Mouse (Mus musculus): ENCODE measurements at regions not wholly inside any gene's neighbourhood (a gene's known extent, or its start where the extent isn't known, plus 50 kb on each side); places are given as distances from the start of the nearest gene placed in this dataset.

DNA sequence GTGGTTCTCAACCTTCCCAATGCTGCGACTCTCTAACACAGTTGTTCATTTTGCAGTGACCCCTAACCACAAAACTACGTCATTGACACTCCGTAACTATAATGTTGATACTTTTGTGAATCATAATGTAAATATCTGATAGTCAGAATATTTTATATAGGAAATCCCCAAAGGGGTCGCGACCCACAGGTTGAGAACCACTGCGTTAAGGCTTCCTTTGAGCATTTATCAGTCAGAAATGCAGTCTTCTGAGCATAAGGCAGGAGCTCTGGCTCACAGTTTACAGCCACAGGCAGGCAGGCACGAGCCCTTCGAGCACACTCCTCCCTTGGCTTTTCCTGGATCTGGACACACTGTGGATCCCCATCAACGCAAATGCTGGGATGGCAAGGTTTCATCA lies 57.0 kb downstream of the Nxnl2 start:
- no peak for DNase-seq (ENCODE audit: low spot score)
- no peaks in the 10 kb centered on the region; the same call in 1 of the 2 replicates for H3K4me1 ChIP-seq (ENCODE audit: control insufficient read depth, insufficient read depth, low read length)
- no peak overlapping the region for H3K9ac ChIP-seq (replicated peaks; ENCODE audit: low read length)
- no peaks in the 10 kb centered on the region for H3K27me3 ChIP-seq (ENCODE audit: control insufficient read depth, insufficient read depth, low read length)
- H3K27ac ChIP-seq (replicated peaks; ENCODE audit: low read depth, low read length), result no peak overlapping the region
- H3K36me3 ChIP-seq (replicated peaks; ENCODE audit: control insufficient read depth, insufficient read depth, low read depth, low read length), result no peaks in the 10 kb centered on the region
- no peak overlapping the region for H3K4me2 ChIP-seq (ENCODE audit: low read depth, low read length)
- no peaks in the 10 kb centered on the region for H3K9me3 ChIP-seq (replicated peaks; ENCODE audit: control insufficient read depth, low read length)
- ATAC-seq (replicated peaks; ENCODE audit: insufficient number of reproducible peaks, low FRiP score, low TSS enrichment, low read depth), result no peak
- no peak overlapping the region for H3K4me3 ChIP-seq (ENCODE audit: low read depth, low read length)
- WGBS, result 83% methylated on average over 9 of the region's 9 CpGs

DNA sequence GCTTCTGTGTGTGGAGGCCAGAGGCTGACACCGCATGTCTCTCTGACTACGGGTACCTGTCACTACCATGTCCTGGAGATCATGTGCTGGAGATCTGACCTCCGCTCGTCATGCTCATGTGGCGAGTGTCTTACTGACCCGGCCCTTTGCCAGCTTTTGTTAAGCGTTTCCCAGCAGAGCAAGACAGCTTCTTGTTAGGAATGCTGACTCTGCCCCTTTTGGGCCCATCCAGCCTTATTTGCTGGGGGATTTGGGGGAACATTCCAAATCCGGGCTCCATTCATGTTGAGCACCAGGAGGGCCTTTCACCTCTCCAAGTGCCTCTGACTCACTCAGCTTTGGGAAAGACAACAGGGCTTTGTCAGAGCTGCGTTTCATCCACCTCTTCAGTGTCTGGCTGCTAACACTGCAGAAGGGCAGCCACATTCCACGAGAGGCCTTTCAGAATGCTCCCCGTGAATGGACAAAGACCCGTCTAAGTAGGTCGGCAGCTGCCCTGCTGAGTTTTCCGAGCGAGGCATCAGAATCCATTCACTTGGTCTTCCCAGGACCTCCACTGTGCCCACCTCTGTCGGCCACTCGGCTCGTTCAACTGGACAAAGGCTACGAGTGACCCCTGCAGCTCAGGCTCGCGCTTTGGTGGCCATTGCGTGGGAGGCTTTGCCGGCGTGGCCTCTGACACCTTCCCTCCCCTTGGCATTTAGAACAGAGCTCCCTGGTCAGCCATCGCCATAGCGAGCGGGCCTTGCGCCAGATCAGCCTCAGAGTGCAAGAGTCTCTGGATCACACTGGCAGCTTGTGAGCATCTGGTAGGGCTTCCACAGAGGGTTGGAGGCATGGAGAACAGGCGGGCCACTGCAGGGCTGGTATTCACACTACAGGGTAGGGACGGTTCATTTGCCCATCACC lies 58.3 kb downstream of the Nxnl2 start:
- H3K27me3 ChIP-seq (ENCODE audit: control insufficient read depth, insufficient read depth, low read length), result no peaks in the 10 kb centered on the region
- H3K4me1 ChIP-seq (ENCODE audit: control insufficient read depth, insufficient read depth, low read length), result no peaks in the 10 kb centered on the region; the same call in 1 of the 2 replicates
- H3K9me3 ChIP-seq (replicated peaks; ENCODE audit: control insufficient read depth, low read length), result no peaks in the 10 kb centered on the region
- peak; percentile 72; the same call in 1 of the 2 replicates for ATAC-seq (replicated peaks; ENCODE audit: insufficient number of reproducible peaks, low FRiP score, low TSS enrichment, low read depth)
- 40% methylated on average over 30 of the region's 30 CpGs for WGBS
- peak; percentile 57 for DNase-seq (ENCODE audit: low spot score)
- H3K27ac ChIP-seq (replicated peaks; ENCODE audit: low read depth, low read length), result 0 out of 2 replicates have a peak overlapping the region, but pooled peaks have one; percentile 28
- H3K9ac ChIP-seq (replicated peaks; ENCODE audit: low read length), result no peak overlapping the region
- H3K4me3 ChIP-seq (ENCODE audit: low read depth, low read length), result no peak overlapping the region
- H3K36me3 ChIP-seq (replicated peaks; ENCODE audit: control insufficient read depth, insufficient read depth, low read depth, low read length), result no peaks in the 10 kb centered on the region
- H3K4me2 ChIP-seq (ENCODE audit: low read depth, low read length), result no peak overlapping the region

DNA sequence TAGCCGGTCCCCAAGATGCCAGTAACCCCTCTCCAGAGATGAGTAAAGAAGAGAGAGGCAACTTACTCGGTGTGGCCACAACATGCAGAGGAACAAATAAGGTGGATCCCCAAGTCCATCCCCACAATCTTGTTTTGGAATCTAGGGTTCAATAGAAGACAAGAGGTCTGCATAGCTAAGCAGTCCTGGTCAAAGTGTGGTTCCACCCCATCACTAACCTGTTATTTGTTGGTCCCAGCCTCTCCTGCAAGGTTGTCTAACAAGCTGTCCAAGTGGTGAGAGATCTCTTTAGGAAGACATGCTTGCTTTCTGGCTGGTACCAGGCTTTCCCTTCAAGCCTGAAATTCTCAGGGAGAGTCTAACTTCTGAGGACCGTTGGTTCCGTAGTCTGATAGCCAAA lies 59.0 kb downstream of the Nxnl2 start:
- WGBS, result 89% methylated on average over 4 of the region's 4 CpGs
- ATAC-seq (replicated peaks; ENCODE audit: insufficient number of reproducible peaks, low FRiP score, low TSS enrichment, low read depth) (no peak), DNase-seq (ENCODE audit: low spot score) (no peak)
- H3K36me3 ChIP-seq (replicated peaks; ENCODE audit: control insufficient read depth, insufficient read depth, low read depth, low read length), result no peaks in the 10 kb centered on the region
- no peaks in the 10 kb centered on the region for H3K9me3 ChIP-seq (replicated peaks; ENCODE audit: control insufficient read depth, low read length)
- no peaks in the 10 kb centered on the region for H3K27me3 ChIP-seq (ENCODE audit: control insufficient read depth, insufficient read depth, low read length)
- H3K27ac ChIP-seq (replicated peaks; ENCODE audit: low read depth, low read length), result 0 out of 2 replicates have a peak overlapping the region, but pooled peaks have one; percentile 28
- H3K4me2 ChIP-seq (ENCODE audit: low read depth, low read length), result no peak overlapping the region
- H3K4me1 ChIP-seq (ENCODE audit: control insufficient read depth, insufficient read depth, low read length), result no peaks in the 10 kb centered on the region; the same call in 1 of the 2 replicates
- H3K4me3 ChIP-seq (ENCODE audit: low read depth, low read length), result no peak overlapping the region
- no peak overlapping the region for H3K9ac ChIP-seq (replicated peaks; ENCODE audit: low read length)

DNA sequence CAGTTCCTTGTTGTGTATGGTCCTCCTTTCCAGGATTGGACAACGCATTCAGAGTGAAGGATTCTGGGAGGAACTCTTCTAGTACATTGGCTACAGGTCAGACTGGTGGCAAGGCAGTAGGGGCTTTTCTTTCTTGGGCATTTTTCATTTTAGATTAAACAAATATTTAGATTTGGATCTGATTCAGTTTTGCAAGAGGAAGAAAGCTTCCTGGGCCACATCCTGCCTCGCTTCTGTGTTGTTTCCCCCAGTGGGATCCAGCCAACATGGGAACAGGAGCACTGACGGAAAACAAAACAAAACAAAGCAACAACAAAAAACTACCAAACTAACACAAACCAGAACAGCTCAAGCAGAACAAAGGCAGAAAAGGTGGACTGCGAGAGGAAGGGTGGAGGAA lies 60.8 kb downstream of the Nxnl2 start:
- WGBS, result 63% methylated on average over 4 of the region's 4 CpGs
- no peak overlapping the region for H3K4me2 ChIP-seq (ENCODE audit: low read depth, low read length)
- no peaks in the 10 kb centered on the region for H3K27me3 ChIP-seq (ENCODE audit: control insufficient read depth, insufficient read depth, low read length)
- H3K9ac ChIP-seq (replicated peaks; ENCODE audit: low read length), result no peak overlapping the region
- H3K36me3 ChIP-seq (replicated peaks; ENCODE audit: control insufficient read depth, insufficient read depth, low read depth, low read length), result no peaks in the 10 kb centered on the region
- H3K9me3 ChIP-seq (replicated peaks; ENCODE audit: control insufficient read depth, low read length), result no peaks in the 10 kb centered on the region
- H3K4me3 ChIP-seq (ENCODE audit: low read depth, low read length), result no peak overlapping the region
- H3K4me1 ChIP-seq (ENCODE audit: control insufficient read depth, insufficient read depth, low read length), result no peaks in the 10 kb centered on the region; the same call in 1 of the 2 replicates
- no peak for DNase-seq (ENCODE audit: low spot score)
- H3K27ac ChIP-seq (replicated peaks; ENCODE audit: low read depth, low read length), result no peak overlapping the region
- no peak for ATAC-seq (replicated peaks; ENCODE audit: insufficient number of reproducible peaks, low FRiP score, low TSS enrichment, low read depth)

DNA sequence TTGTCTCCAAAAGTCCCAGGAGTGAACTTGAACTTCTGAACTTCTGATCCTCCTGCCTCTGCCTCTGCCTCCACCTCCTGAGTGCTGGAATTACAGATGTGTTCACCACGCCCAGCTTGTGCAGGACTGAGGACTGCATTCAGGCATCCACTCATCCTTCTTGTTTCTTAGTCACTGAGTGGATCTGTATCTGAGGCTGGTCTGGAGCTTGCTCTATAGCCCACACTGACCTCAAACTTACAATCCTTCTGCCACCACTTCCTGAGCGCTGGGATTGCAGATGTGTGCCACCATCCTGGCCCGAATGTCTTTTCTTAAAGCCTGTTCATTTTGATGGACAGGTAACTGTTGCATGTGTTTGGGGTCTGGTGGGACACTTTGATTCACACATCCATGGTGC lies 76.6 kb downstream of the Nxnl2 start:
- H3K9ac ChIP-seq (replicated peaks; ENCODE audit: low read length), result no peak overlapping the region
- no peak for DNase-seq (ENCODE audit: low spot score)
- H3K4me2 ChIP-seq (ENCODE audit: low read depth, low read length), result no peak overlapping the region
- H3K4me3 ChIP-seq (ENCODE audit: low read depth, low read length), result no peak overlapping the region
- H3K27ac ChIP-seq (replicated peaks; ENCODE audit: low read depth, low read length), result no peak overlapping the region
- no peaks in the 10 kb centered on the region for H3K36me3 ChIP-seq (replicated peaks; ENCODE audit: control insufficient read depth, insufficient read depth, low read depth, low read length)
- 89% methylated on average over 3 of the region's 3 CpGs for WGBS
- H3K4me1 ChIP-seq (ENCODE audit: control insufficient read depth, insufficient read depth, low read length), result no peaks in the 10 kb centered on the region
- no peak for ATAC-seq (replicated peaks; ENCODE audit: insufficient number of reproducible peaks, low FRiP score, low TSS enrichment, low read depth)
- H3K9me3 ChIP-seq (replicated peaks; ENCODE audit: control insufficient read depth, low read length), result no peaks in the 10 kb centered on the region
- no peaks in the 10 kb centered on the region for H3K27me3 ChIP-seq (ENCODE audit: control insufficient read depth, insufficient read depth, low read length)

DNA sequence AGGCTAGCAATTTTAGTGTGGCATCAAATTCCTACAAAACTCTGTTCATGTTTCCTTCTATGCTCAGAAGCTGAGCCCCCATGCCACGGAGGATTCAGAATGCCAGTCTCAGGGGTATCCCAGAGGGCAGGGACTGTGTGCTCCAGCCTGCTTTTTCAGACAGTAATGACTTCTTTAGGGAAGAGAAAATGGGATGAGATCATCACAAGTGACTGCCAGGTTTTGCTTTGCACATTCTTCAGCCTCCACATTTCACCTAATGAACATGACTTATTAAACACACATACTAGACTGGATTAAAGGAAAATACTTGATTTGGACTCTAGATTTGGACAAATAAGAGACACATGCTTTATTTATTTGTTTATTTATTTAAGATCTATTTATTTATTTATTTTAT lies 82.5 kb downstream of the Nxnl2 start:
- no peak for ATAC-seq (replicated peaks; ENCODE audit: insufficient number of reproducible peaks, low FRiP score, low TSS enrichment, low read depth)
- H3K4me2 ChIP-seq (ENCODE audit: low read depth, low read length), result no peak overlapping the region
- no peaks in the 10 kb centered on the region for H3K36me3 ChIP-seq (replicated peaks; ENCODE audit: control insufficient read depth, insufficient read depth, low read depth, low read length)
- no peak for DNase-seq (ENCODE audit: low spot score)
- WGBS, result 77% methylated on average over 1 of the region's 1 CpGs
- no peaks in the 10 kb centered on the region for H3K4me1 ChIP-seq (ENCODE audit: control insufficient read depth, insufficient read depth, low read length)
- no peaks in the 10 kb centered on the region for H3K9me3 ChIP-seq (replicated peaks; ENCODE audit: control insufficient read depth, low read length)
- H3K4me3 ChIP-seq (ENCODE audit: low read depth, low read length), result no peak overlapping the region
- no peak overlapping the region for H3K9ac ChIP-seq (replicated peaks; ENCODE audit: low read length)
- H3K27ac ChIP-seq (replicated peaks; ENCODE audit: low read depth, low read length), result no peak overlapping the region
- H3K27me3 ChIP-seq (ENCODE audit: control insufficient read depth, insufficient read depth, low read length), result no peaks in the 10 kb centered on the region

DNA sequence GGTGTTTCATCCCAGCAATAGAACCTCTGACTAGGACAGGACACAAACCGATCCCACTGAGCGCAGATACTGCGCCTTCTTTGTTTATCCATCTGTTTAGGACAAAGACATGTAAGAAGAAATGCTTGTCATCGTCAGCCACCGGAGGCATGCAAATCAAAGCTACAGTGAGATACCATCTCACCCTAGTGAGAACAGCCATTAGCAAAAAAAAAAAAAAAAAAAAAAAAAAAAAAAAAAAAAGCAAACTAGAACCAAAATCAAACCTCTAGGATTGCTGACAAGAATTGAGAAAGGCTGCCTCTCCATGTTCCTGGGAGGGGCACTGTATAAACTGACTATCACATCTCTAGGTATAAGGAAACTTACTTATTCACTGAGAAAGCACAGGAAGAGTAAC lies 84.9 kb downstream of the Nxnl2 start:
- ATAC-seq (replicated peaks; ENCODE audit: insufficient number of reproducible peaks, low FRiP score, low TSS enrichment, low read depth) (no peak), DNase-seq (ENCODE audit: low spot score) (no peak)
- Histone ChIP-seq H3K36me3 (replicated peaks; ENCODE audit: control insufficient read depth, insufficient read depth, low read depth, low read length) (no peaks in the 10 kb centered on the region), H3K4me1 (ENCODE audit: control insufficient read depth, insufficient read depth, low read length) (peaks cover 2% of the 10 kb centered on the region; the same call in 1 of the 2 replicates), H3K27me3 (ENCODE audit: control insufficient read depth, insufficient read depth, low read length) (no peaks in the 10 kb centered on the region), H3K9ac (replicated peaks; ENCODE audit: low read length) (no peak overlapping the region), H3K9me3 (replicated peaks; ENCODE audit: control insufficient read depth, low read length) (no peaks in the 10 kb centered on the region), H3K27ac (replicated peaks; ENCODE audit: low read depth, low read length) (no peak overlapping the region), H3K4me3 (ENCODE audit: low read depth, low read length) (no peak overlapping the region), H3K4me2 (ENCODE audit: low read depth, low read length) (no peak overlapping the region)
- 94% methylated on average over 5 of the region's 5 CpGs for WGBS

Data from embryonic facial prominence, embryonic 11.5 days (tissue).